Mouse (Mus musculus) kidney, adult 18-20 months (tissue): Measurements from ENCODE around the gene 9430038I01Rik.
"Not testable (repeated sequence)": the region's sequence is repeated elsewhere in the genome, so short reads cannot be mapped to it uniquely, and the experiment has no call there.

Experiments
- DNase-seq: peaks from one replicate; pipeline ENCODE4 v3.0.0; 2021

9430038I01Rik gene

DNA sequence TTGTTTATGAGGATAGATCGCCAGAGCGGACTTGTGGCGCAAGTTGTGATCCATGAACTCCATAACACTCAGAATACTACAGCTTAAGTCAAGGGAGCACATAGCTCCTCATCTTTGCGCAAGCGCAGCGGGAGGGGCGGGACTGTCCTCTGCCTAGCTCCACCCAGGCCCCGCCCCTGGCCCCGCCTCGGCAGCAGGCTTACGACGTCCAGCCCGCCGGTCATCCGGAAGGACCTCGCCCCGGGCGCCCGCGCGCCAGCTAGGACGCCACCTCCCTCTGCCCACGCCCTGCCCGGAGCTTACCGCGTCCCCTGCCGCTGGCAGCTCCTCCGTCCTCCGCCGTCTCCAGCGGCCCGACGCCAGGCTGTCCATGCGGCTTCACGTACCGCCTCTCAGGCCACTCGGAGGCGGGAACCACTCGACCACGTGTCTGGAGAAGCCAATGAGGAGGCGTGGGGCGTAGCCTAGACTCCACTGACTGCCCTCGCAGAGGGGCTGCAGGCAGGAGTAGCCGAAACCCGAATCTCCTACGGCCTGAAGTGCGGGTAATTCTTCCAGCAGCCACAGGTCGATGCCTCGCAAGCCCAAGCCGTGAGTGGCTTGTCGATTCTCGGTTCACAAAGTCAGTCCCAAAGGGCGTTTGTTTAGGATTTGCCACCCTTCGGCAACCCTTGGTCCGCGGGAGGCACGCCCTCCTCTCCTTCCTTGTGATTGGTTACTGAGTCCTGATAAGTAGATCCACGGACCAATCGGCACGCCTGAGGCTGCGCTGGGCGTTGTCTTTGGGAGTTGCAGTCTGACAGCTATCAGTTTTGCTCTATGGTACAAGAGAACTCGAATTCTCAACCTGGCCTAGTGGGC is at the start of gene 9430038I01Rik:
Gene 9430038I01Rik (minus strand): TSS at position 426 of the 861 bp plus-strand sequence.
- DNase-seq: peak; percentile 99

DNA sequence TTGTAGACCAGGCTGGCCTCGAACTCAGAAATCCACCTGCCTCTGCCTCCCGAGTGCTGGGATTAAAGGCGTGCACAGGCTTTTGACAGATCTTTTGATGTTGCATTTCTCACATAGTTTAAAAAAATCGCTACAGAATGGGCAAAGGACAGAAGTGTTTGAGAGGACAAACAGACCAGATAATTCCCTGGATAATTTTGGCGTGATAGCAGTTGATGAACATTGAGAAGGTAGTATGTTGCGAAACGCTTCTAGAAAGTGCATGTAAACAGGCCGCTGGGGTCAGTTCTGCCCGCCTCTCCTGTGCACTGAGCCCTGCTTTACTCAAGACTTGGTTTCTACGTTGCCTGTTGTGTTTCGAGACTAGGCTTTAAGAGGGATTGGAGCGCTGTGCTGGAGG is 34.8 kb upstream of the 9430038I01Rik start:
- no peak for DNase-seq

DNA sequence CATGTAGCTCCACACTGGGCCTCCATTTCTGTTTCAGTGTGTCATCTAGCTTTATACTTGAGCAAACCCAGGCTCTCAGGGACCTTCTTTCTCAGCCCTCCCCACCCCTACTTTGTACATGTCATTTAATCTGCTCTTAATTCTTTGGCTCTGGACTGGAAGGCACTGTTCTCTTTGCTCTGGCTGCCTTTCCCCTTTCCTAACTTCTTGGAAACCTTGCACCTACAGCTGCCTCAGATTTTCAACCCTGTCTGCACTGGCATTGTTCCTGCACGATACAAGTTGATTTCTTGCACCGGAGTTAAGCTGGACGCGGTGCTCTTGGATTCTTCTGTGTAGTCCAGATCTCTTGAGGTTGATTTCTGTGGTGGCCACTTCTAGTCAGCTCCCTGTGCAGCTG is 32.4 kb upstream of the 9430038I01Rik start:
- no peak for DNase-seq

DNA sequence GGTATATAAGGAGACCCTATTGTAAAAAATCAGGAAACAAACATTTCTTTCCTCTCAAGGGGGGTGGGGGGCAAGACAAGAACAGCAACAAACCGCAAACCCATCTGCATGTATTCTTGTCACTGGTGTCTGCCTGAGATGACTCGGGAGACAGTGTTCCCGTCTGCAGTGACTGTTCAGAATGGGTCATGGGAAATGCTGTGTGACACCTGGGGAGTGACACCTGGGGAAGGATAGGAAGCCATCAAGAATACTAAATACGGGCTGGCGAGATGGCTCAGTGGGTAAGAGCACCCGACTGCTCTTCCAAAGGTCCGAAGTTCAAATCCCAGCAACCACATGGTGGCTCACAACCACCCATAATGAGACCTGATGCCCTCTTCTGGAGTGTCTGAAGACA is 28.4 kb upstream of the 9430038I01Rik start:
- DNase-seq: not testable (repeated sequence)

DNA sequence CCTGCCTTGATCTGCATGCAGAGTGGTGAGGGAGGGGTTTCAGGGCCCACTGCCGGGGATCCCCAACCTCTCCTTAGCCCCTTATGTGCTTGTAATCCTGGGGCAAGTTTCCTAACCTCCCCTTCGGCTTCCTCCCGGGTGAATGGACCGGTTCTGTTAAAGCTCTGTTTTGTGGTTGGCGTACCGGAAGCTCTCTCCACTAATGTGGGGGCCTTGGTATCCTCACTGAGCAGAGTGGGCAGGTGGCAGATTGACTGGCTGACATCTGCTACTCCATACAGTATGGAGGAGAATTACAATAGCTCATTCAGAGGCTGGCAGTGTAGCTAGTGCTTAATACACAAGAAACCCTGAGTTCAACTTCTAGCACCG is 27.6 kb upstream of the 9430038I01Rik start:
- DNase-seq: peak; percentile 16

DNA sequence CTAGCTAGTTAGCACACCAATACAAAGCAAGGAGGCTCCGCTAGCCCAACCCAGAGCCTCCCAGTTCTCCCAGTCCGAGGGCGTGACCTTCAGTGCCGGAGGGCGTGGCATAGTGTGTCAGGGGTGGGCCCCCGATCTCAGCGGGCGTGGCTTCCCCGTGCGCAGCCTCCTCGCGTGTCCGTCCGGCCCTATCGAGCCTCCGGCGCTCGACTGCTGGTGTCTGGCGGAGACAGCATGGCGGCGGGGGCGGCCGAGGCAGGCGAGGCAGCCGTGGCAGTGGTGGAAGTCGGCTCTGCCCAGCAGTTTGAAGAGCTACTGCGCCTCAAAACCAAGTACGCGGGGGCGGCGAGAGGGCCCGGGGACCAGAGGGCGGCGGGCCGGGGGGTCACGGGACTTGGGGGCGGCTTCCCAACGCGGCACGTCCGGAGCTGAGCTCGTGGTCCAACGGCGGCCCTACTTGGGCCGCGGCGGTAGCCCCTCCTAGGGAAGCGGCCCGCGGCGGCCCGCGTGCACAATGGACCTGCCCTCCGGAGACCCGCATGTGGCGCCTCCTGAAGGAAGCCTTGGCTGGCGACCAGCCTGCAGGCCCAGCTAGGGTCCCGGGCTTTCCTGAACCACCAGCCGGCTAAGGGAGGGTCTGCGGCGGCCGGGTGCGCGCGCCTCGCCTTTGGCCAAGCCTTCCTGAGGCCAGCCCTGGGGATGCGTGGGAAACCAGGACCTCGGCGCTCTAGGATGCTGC is 27.0 kb upstream of the 9430038I01Rik start, which contains the start of gene Glrx3:
Gene Glrx3 (plus strand): TSS at position 175 of the 739 bp plus-strand sequence.
- DNase-seq: peak; percentile 97

DNA sequence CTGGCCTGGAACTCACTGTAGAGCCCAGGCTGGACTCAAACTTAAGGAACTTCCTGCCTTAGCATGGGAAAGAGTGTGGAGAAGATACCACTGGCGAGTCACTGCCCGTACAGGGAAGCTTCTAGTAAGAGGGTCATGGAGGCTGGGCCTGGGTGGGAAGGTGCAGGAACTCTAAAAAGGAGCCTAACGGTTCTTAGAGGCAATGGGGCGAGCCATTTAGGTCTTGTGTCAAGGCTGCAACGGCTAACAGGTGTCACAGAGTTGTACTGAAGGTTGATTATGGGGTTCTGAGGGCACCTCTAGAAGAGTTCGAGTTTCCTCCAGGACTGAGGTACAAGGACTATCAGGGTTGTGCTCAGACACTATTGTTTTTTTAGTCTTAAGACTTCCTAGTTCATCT is 26.3 kb upstream of the 9430038I01Rik start:
- DNase-seq: no peak

DNA sequence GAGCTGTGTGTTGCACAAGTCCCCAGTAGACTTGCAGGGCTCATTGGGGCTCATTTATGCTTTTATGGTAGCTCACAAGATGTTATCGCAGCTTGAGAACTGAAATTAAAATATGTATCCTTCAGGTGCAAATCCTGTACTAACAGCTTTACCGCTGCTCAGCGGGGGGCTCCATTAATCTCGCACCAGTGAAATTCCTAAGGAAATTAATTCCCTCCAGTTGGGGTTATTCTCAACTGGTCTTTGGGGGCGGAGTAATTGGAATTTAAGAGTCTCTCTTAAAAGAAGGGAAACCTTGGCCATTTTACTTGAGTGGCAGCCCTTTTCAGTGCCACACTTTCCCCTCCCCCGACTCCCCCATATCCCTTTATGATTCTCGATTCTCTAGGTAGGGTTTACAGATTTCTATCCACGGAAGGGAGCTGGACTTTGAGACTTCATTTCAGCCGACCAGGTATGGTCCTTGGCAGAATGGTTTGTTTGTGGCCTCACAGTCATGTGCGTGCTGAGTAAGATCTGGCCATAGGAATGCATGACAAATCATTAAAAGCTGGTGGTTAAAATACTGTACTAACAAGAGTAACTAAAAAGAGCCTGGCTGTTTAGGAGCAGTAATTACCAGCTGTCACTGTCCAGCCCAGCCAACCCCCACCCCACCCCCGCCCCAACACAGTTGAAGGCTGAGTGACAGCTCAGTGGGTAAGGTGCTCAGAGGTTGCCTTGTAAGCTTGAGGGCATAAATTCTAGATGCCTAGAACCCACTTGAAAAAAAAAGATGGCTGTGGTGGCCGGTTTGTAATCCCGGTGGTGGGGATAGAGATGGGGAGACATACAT is 21.4 kb upstream of the 9430038I01Rik start:
- DNase-seq: no peak

DNA sequence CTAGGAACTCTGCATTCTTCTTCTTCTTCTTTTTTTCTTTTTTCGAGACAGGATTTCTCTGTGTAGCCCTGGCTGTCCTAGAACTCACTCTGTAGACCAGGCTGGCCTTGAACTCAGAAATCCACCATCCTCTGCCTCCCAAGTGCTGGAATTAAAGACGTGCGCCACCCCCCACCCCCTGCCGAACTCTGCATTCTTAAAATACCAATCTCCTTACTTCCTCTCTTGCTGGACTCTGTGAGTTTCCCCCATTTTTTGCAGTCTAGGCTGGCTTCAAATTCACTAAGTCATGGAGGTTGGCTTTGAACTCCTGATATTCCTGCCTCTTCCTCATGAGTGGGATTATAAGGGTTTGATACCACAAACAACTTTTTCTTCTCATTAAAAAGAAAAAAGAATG is 16.1 kb upstream of the 9430038I01Rik start:
- no peak for DNase-seq

DNA sequence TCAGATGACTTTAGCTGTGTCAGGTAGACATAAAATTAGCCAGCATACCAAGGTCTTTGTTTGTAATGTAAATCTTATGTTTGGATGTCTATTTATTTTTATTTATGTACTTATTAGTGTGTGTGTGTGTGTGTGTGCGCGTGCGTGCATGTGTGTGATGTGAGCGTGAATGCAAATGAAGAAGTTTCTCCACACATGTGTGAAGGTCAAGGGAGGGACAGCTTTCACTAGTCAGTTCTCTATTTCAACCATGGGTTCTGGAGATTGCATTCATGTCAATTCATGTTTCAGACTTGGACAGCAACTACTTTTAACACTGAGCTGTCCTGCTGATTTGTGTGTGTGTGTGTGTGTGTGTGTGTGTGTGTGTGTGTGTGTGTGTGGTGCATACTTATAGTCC is 10.7 kb upstream of the 9430038I01Rik start:
- no peak for DNase-seq

DNA sequence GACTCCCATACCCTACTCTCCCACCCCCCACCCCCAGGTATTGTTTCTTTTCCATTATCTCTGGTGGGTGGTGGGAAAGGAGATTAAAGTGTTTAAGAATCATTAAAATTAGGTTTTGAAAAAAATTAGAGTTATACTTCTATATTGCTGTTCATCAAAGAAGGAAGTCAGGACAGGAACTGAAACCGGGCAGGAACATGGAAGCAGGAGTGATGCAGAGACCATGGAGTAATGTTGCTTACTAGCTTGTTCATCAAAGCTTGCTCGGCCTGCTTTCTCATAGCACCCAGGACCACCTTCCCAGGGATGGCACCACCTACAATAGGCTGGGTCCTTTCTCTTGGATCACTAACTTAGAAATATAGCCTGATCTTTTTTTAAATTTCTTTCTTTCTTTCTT is 10.0 kb upstream of the 9430038I01Rik start:
- DNase-seq: no peak

DNA sequence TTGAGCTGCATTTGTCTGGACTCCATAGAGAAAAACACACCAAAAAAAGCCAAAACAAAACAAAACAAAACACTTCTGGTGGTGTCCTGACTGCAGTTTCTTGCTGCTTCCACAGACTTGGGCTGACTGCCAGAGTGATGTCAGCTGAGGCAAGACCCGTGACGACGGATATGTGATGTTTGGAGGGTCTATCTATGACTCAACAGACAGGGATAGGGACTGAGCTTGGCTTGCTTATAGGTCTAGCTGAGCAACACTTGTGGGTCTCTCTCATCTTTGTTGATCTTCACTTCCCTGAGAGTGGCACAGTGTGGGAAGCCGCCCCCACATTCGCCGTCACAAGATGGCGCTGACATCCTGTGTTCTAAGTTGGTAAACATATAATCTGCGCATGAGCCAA is 4.1 kb upstream of the 9430038I01Rik start:
- DNase-seq: no peak

DNA sequence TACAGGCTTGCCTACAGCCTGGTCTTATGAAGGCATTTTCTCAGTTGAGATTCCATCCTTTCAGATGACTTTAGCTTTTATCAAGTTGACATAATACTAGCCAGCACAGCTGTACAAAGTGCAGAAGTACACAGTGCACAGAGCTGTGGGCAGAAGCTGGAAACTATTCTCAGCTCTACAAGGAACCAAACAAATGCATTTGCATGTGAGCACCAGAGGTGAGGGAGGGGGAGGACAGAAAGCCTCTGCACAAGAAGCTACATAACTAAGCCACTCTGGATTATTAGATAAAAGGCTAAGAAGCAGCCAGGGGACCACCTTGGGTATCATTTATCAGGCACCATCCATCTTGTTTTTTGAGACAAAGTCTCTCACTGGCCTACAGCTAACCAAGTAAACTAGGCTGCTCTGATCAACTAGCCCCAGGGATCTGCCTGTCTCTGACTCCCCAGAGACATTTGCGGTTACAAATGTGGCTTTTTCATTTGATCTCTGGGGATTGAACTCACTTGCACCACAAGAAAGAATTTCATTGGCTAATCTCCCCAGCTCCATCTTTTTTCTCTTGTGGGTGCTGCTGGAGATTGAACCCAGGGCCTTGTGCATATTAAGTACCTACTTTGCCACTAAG is 3.0 kb downstream of the 9430038I01Rik start:
- no peak for DNase-seq

DNA sequence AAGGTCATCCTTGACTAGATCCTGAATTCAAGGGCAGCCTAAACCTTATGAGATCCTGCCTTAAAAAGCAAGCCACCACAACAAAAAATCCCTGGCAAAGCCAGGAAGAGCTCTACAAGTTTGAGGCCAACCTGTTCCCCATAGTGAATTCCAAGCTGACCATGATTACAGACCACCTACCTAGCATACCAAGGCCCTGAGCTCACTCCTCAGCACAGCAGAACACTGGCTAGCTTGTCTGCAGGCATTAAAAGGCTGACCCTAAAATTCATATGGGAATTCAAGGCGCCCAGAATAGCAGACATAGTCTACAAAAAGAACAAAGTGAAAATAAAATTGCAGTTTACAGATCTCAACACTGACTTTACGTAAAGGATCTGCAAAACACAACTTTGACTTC is 6.4 kb downstream of the 9430038I01Rik start:
- no peak for DNase-seq

DNA sequence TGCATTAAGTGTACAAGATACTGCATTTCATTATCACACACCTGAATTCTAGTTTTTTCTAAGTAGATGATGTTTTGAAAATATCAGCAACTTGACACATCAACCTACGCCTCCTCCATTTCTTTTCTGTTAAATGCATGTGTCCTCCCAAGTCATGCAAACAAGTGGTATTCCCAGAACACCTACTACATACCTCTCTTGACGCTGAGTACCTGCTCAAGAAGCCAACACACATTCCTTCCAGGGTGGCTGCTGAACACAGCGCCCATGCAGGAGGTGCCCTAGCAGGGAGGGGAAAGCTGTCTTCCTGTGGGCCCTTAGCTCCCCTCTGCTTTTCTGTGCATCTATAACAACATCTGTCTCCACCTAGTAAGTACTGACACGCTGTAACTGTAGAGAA is 11.6 kb downstream of the 9430038I01Rik start:
- DNase-seq: no peak

DNA sequence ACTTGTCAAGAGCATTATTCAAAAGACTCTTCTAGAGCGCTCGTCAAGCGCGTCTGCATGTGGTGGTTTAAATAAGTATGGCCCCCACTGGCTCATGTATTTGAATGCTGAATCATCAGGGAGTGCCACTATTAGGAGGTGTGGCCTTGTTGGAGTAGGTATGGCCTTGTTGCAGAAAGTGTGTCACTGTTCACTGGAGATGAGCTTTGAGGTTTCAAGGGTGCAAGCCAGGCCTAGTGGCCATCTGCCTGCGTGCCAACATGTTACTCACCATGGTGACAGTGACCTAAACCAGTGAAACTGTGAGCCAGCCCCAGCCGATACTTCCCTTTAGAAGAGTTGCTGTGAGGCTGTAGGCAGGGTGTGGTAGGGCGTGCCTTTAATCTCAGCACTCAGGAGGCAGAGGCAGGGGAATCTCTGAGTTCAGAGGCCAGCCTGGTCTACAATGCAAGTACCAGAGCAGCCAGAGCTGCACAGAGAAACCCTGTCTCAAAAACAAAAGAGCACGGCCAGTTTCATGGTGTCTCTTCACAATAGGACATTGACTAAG is 13.1 kb downstream of the 9430038I01Rik start:
- DNase-seq: no peak

DNA sequence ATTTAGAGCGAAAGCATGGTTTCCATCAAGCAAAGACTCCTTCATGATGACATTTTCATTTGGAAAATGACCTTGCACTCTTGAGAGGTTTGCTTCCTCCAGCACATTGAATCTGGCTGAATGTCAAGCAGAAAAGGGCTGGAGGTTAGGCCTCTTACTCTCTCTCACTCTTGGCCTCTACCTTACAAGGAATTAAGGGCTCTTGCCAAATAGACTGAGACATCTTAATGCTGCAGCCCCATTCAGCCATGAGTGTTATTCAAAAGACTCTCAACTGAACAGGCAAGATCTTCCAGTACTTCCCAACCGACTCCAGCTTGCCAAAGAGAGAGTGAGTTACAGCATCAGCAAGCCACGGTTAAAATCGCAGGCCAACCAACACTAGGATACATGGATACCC is 15.1 kb downstream of the 9430038I01Rik start:
- DNase-seq: no peak

DNA sequence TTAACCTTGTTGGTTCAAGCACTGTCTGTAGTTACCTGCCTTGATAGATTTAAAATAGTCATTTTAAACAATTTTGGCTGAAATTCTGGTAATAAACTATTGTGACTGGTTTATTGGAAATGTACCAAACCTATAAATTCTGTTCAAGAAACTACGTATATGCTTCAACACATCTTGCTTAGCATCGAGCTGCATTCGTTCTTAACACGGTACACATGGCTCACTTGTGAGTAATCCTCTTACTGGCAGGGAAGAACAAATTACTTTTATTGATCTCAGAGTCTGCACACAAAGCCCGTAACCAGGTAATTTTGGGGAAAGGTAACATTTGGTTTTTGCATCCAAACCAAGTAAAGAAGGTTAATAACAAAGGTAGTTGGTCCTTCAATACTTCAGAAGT is 22.7 kb downstream of the 9430038I01Rik start:
- DNase-seq: no peak

DNA sequence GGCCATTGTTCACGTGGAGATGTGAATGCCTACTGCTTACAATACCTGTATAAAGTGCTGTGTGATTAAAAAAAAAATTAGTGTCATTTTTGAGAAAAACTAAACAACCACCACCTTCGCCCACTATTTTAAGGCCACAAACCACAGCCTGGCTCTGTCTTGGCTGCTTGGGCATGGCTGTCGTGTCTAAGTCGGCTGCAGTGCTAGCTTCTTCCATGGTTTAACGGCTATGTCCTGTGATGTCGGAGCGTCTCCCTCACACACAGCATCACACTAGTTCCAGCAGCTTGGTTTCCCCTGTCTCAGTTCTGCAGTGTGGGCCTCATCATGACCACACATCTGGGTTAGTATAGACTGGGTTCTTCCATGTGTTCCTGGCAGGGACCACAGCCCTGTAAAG is 35.6 kb downstream of the 9430038I01Rik start:
- DNase-seq: no peak

DNA sequence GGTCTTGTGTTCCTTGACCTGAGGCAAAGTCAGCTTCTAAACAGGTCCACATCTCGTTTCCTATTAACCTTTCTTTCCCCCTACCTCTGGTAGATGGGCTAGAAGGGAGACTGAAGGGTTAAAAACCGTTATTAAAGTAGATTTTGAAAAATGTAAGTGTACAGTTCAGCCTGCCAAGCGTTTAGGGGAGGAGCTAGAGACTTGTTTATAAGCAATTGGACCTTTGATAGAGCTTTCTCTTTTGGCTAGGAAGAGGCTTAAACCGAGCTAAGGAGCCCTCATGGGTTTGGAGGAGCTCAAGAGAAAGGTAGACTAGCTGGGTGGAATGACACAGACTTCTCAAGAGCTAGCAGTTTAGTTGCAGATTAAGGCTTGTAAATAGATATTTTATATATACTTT is 38.8 kb downstream of the 9430038I01Rik start:
- no peak for DNase-seq

DNA sequence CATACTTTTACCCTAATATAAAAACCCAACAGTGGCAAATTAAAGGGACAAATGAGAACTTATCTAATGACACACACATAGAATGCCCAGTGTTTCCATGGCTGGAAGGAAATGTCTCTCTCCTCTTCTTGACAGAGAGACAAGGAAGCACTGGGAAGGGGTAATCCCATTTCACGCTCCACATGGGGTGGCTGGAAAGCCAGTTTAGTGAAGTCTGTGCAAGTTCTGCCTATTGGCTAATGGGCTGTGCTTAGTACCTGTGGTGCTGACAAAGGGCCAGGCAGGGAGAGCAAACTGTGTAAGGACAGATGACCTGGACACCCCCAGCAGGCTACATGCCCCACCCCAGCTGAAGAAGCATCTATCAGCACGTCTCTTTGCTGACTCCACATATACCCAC is 40.4 kb downstream of the 9430038I01Rik start:
- DNase-seq: no peak

DNA sequence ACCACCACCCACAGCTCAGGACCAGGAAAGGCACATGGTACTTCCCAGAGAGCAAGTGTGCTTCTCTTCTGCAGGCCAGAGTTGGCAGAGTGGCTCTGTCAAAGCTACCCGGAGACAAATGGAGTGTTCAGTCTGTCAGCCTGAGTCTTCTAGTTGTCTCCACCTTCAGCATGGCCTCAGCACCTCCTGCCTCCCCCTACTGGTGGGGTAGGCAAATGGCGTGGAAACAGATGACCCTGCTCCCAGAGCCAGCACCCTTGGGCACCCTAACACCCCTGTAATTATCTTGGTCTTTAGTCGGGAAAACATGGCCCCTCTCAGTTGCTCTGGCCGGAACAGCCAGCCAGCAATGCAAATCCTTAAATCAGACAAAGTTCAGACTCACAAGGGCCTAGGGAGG is 43.8 kb downstream of the 9430038I01Rik start:
- no peak for DNase-seq

DNA sequence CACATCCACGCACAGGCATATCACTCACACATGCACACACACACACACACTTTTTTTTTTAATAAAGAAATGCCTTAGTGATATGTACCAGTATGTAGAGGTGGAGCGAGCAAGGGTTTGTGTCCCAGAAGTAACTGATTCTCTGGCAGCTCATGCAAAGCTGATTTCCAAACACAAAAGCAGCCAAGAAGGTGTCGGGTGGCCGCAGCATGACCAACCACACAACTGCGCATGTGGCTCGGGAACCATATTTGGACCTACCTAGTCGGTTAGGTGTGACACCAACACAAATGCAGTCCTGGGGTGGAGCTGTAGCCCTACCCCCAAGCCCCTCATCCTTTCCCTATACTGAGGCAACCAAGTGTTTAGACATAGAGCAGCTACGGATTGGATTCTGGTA is 45.5 kb downstream of the 9430038I01Rik start:
- DNase-seq: no peak
